Mouse (Mus musculus) cerebellum, adult 2 months (tissue): ENCODE data around the gene Rnf144b.

ENCODE experiments used
- CTCF ChIP-seq: fragments of 200-500 bp; IDR thresholded peaks from 2 replicates; pipeline ENCODE4 v1.5.1; 2011; ENCODE audit warnings: low read depth, mild to moderate bottlenecking, control low read depth, low read length, moderate library complexity, borderline replicate concordance; ENCODE audit not compliant: insufficient read depth
- POLR2A ChIP-seq: fragments of 200-500 bp; IDR thresholded peaks from 2 replicates; pipeline ENCODE4 v1.6.1; 2011; ENCODE audit warnings: low read length, control low read depth, borderline replicate concordance; ENCODE audit not compliant: insufficient read depth

GRCm38 (mm10) chr13:47228201-47228600 lies 105.7 kb downstream of the Rnf144b start:
- TF ChIP-seq CTCF (no peak), POLR2A (no peak)
